Mouse (Mus musculus) limb, embryonic 13.5 days (tissue): ENCODE data around the gene Nudt9. TPM values are rescaled to one million over a fixed set of nuclear protein-coding genes. Genes with fewer than 3 reads are reported as not detected.

Experiments used
- ATAC-seq: fragments of 200-750 bp; cut with Nextera tagmentation; 2 replicates; pipeline ENCODE4 v1.8.0; 2017; ENCODE audit warnings: low read depth, moderate number of reproducible peaks, moderate TSS enrichment; ENCODE audit not compliant: low FRiP score
- H3K27ac ChIP-seq: fragments of 300-500 bp; sonication (generic); 2 replicates; pipeline ENCODE4 v1.5.1; 2015; ENCODE audit warnings: inconsistent platforms, mild to moderate bottlenecking, moderate library complexity
- H3K27me3 ChIP-seq: fragments of 300-500 bp; sonication (generic); 2 replicates; pipeline ENCODE4 v1.6.1; 2015; ENCODE audit warnings: mild to moderate bottlenecking, inconsistent platforms
- H3K36me3 ChIP-seq: fragments of 300-500 bp; sonication (generic); 2 replicates; pipeline ENCODE4 v1.6.1; 2015; ENCODE audit warnings: inconsistent platforms, mild to moderate bottlenecking, moderate library complexity
- H3K4me1 ChIP-seq: fragments of 300-500 bp; sonication (generic); 2 replicates; pipeline ENCODE4 v1.6.1; 2015; ENCODE audit warnings: inconsistent platforms
- H3K4me2 ChIP-seq: fragments of 300-500 bp; sonication (generic); replicated peaks from 2 replicates; pipeline ENCODE4 v1.6.1; 2015; ENCODE audit warnings: inconsistent platforms, mild to moderate bottlenecking, moderate library complexity
- H3K4me3 ChIP-seq: fragments of 300-500 bp; sonication (generic); 2 replicates; pipeline ENCODE4 v1.5.1; 2015; ENCODE audit warnings: moderate library complexity, mild to moderate bottlenecking, inconsistent platforms
- H3K9ac ChIP-seq: fragments of 300-500 bp; sonication (generic); 2 replicates; pipeline ENCODE4 v1.6.1; 2015; ENCODE audit warnings: mild to moderate bottlenecking, inconsistent platforms
- H3K9me3 ChIP-seq: fragments of 300-500 bp; sonication (generic); 2 replicates; pipeline ENCODE4 v1.6.1; 2016; ENCODE audit warnings: inconsistent platforms
- WGBS: fragments of 180-500 bp; shearing (Covaris S2); methylation state at CpG from one replicate; pipeline ENCODE4 v1.1.7; 2015; 5-methylcytosine and 5-hydroxymethylcytosine counted together
- polyA plus RNA-seq: library from polyadenylated mRNA; unstranded; fragments of >200 nt; fragmentation: Nextera tagmentation; extraction: Ambion mirVana; gene quantifications from 2 replicates; pipeline ENCODE4 v1.2.1, GENCODE M21; 2015

Gene Nudt9
- polyA plus RNA-seq, 1 experiment from 2014 or later, result 62.8 TPM

DNA sequence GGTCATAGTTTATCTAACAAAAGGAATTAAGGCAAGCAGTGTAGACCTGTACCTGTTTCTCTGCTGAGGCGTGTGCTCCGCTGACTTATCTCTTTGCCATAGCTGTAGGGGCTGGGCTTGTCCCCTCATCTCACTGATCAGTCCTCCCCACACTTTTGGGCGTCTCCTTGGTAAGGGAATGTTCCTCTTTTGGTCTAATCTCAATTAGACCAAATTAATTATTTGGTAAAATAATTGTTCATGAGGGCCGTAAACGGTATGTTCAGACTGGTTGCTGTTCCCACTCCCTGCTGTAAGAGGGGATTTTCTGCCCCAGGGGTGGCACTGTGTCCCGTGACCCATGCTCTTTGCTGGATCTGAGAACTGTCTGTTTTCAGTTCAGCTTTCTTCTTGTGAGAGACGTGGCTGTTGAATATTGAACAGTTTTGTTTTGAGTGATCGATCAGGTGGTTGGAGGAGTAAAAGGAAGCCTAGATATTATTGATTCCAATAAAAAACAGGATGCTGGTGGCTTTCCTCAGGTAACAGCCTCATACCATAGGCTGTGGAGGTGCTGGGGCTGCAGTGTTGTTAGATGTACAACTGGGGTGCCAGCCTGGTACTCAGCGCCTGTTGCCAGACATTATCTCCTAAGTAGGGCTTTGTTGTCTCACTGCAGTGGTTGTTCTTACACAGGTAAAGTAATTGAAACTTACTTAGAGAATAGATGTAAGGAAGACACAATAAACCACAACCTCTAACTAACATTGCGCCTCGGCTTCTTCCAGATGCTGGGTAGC is 16.9 kb downstream of the Nudt9 start:
- no peak overlapping the region for H3K27ac ChIP-seq
- H3K27me3 ChIP-seq, result no peaks in the 10 kb centered on the region
- H3K4me1 ChIP-seq, result no peaks in the 10 kb centered on the region
- no peak overlapping the region for H3K4me2 ChIP-seq
- ATAC-seq, result no peak
- H3K9me3 ChIP-seq, result no peaks in the 10 kb centered on the region
- no peak overlapping the region for H3K9ac ChIP-seq
- WGBS, result 92% methylated on average over 11 of the region's 11 CpGs
- peaks cover 68% of the 10 kb centered on the region for H3K36me3 ChIP-seq
- no peak overlapping the region for H3K4me3 ChIP-seq

DNA sequence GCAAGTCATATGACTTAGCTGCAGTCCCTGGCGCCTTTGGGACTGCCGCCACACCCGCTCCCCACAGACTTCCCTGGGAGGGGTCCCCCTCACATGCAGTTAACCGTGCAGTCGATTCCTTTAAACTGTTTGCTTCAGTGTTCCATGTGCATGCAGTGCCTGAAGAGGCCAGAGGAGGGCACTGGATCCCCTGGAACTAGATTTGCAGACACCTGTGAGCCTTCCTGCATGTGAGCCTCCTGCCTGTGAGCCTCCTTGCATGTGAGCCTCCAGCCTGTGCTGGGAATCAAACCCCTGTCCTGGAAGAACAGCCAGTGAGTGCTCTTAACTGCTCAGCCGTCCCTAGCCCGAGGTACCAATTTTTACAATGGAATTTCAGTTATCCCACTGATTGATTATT is 22.6 kb downstream of the Nudt9 start:
- ATAC-seq, result no peak
- Histone ChIP-seq H3K4me1 (no peaks in the 10 kb centered on the region), H3K27ac (no peak overlapping the region), H3K4me2 (no peak overlapping the region), H3K9me3 (no peaks in the 10 kb centered on the region), H3K27me3 (no peaks in the 10 kb centered on the region), H3K4me3 (no peak overlapping the region), H3K9ac (no peak overlapping the region), H3K36me3 (peaks cover 12% of the 10 kb centered on the region)
- WGBS, result 86% methylated on average over 7 of the region's 7 CpGs

DNA sequence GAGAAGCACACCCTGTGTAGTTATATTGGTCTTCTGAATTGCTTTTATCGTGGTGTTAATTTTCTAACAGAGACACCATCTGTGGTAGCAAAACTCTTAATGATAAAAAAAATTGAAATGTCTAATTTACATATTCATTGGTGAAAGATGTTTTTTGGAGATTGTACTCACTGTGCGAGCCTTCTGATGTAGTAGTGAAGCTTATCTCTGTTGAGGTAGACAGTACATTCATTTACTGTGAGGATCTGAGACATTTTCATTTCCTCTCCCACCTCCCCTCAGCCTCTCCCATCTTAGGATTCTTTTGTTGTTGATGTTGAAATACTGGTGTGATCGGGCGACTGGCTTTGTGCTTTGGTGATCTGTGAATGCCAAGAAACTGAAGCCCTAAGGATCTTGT is 24.9 kb downstream of the Nudt9 start:
- Histone ChIP-seq H3K27me3 (peaks cover 5% of the 10 kb centered on the region; the same call in 1 of the 2 replicates), H3K4me1 (peaks cover 10% of the 10 kb centered on the region), H3K9ac (no peak overlapping the region), H3K36me3 (no peaks in the 10 kb centered on the region), H3K27ac (no peak overlapping the region), H3K9me3 (no peaks in the 10 kb centered on the region), H3K4me2 (no peak overlapping the region), H3K4me3 (no peak overlapping the region)
- 88% methylated on average over 4 of the region's 4 CpGs for WGBS
- ATAC-seq, result no peak

DNA sequence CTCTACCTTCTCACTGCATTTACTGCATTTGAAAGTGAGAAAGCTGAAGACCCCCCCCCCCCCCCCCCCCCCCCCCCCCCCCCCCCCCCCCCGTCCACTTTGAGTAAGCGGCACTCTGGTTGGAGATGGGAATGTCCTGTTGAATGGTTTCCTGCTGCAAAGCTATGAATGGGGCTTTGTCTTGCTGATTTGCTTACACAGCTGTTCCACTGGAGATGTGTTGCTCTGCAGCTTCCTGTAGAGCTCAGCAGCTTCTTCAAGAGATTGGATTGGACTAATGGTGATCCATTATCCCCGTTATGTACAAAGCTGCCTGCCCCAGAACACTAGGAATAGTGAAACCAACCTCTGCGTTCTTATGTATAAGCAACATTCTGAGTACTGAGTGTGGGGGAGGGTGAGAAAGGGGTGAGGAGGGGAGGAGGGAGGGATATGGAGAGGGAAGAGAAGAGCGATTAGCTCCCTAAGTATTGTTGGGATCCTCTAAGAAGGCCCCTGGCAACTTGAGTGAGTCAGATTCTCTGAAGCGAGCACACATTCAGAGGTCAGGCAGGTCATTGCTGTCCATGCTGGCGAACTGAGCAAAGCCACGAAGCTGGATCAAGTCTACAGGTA is 26.3 kb downstream of the Nudt9 start:
- Histone ChIP-seq H3K4me2 (no peak overlapping the region), H3K27me3 (peaks cover 5% of the 10 kb centered on the region; the same call in 1 of the 2 replicates), H3K36me3 (no peaks in the 10 kb centered on the region), H3K27ac (0 out of 2 replicates have a peak overlapping the region, but pooled peaks have one; percentile 17), H3K9me3 (no peaks in the 10 kb centered on the region), H3K4me3 (no peak overlapping the region), H3K9ac (no peak overlapping the region), H3K4me1 (peaks cover 18% of the 10 kb centered on the region)
- 48% methylated on average over 6 of the region's 8 CpGs for WGBS
- ATAC-seq, result peak; percentile 90

DNA sequence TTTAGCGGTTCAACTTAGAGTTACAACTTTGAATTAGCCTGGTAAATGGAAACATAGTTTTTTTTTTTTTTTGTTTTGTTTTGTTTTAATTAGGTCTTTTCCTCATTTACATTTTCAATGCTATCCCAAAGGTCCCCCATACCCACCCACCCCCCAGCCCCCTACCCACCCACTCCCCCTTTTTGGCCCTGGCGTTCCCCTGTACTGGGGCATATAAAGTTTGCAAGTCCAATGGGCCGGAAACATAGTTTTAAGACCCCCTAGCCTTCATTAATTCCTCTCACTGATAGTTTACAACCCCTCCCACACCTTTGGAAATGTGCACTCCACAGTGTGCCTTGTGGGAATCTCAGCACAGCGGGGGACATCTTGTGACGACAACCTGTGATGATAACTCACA is 27.5 kb downstream of the Nudt9 start:
- Histone ChIP-seq H3K27ac (no peak overlapping the region), H3K9me3 (no peaks in the 10 kb centered on the region), H3K4me2 (no peak overlapping the region), H3K4me1 (peaks cover 18% of the 10 kb centered on the region), H3K36me3 (no peaks in the 10 kb centered on the region), H3K27me3 (peaks cover 5% of the 10 kb centered on the region; the same call in 1 of the 2 replicates), H3K4me3 (no peak overlapping the region), H3K9ac (no peak overlapping the region)
- WGBS, result 72% methylated on average over 5 of the region's 5 CpGs
- peak; percentile 91 for ATAC-seq

DNA sequence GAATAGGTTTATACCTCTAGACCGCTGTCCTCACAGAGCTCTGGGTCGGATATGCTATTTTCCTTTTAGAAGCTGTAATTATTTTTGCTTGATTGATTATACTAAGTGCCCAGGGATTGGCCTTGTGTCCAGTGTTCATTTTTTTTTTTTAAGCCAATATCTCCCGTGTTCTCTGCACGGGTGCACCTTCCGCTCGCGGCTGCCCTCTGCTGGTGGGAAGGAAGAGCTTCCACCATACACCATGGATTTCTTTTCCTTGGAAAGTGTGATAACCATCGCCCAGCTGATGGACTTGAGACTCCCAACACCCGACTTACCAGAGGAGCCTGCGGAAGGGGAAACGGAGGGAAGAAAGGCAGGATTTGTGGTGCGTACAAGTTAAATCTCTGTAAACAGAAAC is 28.3 kb downstream of the Nudt9 start:
- no peak for ATAC-seq
- Histone ChIP-seq H3K4me2 (no peak overlapping the region; the same call in 1 of the 2 replicates), H3K9ac (no peak overlapping the region), H3K36me3 (no peaks in the 10 kb centered on the region), H3K4me3 (no peak overlapping the region), H3K9me3 (no peaks in the 10 kb centered on the region), H3K4me1 (peaks cover 18% of the 10 kb centered on the region), H3K27me3 (peaks cover 5% of the 10 kb centered on the region; the same call in 1 of the 2 replicates), H3K27ac (no peak overlapping the region)
- WGBS, result 34% methylated on average over 12 of the region's 12 CpGs

DNA sequence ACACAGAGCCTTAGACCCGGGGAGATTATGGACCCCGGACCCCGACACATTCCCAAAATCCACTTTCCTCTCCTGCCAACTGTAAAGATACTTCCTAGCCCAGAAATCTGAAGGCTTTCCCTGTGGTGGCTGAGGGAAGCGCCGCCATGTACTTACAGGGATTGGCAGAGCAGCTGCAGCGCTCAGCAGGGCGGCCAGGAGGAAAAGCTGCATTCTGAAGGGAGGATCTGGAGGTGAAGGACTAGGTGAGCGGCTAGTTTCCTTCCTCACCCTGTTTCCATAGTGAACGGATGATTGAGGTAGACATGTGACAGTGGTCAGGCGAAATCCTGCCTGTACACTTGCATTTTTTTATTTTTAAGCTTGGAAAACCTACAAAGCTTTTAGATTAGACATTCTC is 30.3 kb downstream of the Nudt9 start:
- no peaks in the 10 kb centered on the region for H3K9me3 ChIP-seq
- no peak for ATAC-seq
- H3K36me3 ChIP-seq, result no peaks in the 10 kb centered on the region
- H3K27me3 ChIP-seq, result peaks cover 5% of the 10 kb centered on the region; the same call in 1 of the 2 replicates
- H3K27ac ChIP-seq, result no peak overlapping the region
- H3K4me2 ChIP-seq, result peak overlapping the region; percentile 23; the same call in 1 of the 2 replicates
- no peak overlapping the region for H3K9ac ChIP-seq
- 21% methylated on average over 10 of the region's 10 CpGs for WGBS
- H3K4me3 ChIP-seq, result no peak overlapping the region
- H3K4me1 ChIP-seq, result peaks cover 18% of the 10 kb centered on the region

DNA sequence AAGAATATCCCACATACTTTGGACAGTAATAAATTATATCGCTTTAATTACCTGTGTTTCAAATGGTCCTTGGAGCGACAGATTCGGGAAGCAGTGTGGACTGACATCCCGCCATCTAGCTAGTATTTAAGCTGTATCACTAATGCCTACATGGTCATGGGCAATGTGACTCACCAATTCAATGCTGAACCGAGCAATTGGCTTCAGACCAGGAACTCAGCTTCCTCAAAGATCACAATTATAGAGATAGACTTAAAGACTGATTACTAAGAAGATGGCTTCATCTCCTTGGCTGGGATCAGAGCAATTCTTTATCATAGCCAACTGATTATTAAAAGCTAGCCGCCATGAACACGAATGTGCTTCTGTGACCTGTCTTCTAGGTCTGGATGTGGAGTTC is 31.4 kb downstream of the Nudt9 start, which contains the start of gene Gm17660:
Gm17660 (minus strand) TSS at position 101 of the 400 bp plus-strand sequence.
- Histone ChIP-seq H3K4me3 (no peak within 1 kb of the TSS), H3K9me3 (no peaks in the 10 kb centered on the region), H3K4me1 (peaks cover 18% of the 10 kb centered on the region), H3K9ac (no peak within 1 kb of the TSS), H3K36me3 (no peaks in the 10 kb centered on the region), H3K27me3 (peaks cover 5% of the 10 kb centered on the region; the same call in 1 of the 2 replicates), H3K4me2 (peak within 1 kb of the TSS; percentile 23; the same call in 1 of the 2 replicates), H3K27ac (no peak within 1 kb of the TSS)
- no peak for ATAC-seq
- 92% methylated on average over 7 of the region's 7 CpGs for WGBS

DNA sequence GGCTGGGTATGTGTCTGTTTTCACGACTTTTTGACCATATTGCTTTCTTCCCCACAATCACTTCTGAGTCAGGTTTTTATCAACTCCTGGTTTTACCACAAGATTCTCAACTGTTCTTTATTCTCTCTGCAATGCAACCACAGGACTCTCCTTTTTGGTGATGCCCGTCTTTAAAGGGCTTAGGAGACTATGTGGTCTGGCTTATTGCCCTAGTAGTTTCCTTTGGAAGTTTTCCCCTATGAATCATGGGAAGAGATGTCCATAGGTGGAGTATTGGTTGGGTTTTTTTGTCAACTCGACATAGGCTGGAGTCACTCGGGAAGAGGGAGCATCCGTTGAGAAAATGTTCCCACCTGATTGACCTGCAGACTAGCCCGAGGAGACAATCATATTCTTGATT is 34.6 kb downstream of the Nudt9 start:
- Histone ChIP-seq H3K4me2 (no peak overlapping the region), H3K36me3 (no peaks in the 10 kb centered on the region), H3K27ac (no peak overlapping the region), H3K4me3 (no peak overlapping the region), H3K4me1 (peaks cover 11% of the 10 kb centered on the region), H3K9me3 (no peaks in the 10 kb centered on the region), H3K9ac (no peak overlapping the region), H3K27me3 (no peaks in the 10 kb centered on the region; the same call in 1 of the 2 replicates)
- WGBS, result 89% methylated on average over 6 of the region's 6 CpGs
- no peak for ATAC-seq

DNA sequence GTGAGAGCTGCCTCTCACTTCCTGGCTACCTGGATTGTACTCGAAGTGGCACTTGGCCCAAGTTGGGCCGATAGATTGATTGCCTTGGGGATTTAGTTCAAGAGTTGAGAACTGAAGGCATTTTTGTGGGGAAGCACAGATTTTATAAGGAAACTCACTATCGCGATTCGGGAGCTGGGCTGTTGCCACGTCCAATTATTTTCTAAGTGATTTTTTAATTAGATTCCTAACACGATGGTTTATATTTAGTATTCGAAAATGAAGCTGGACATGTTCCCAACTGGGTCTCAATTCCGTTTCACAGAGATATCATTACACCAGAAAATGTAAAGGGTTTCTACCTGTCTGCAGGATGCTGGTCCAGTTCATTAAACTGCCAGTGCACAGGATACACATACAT is 39.3 kb downstream of the Nudt9 start:
- Histone ChIP-seq H3K4me2 (no peak overlapping the region), H3K36me3 (no peaks in the 10 kb centered on the region), H3K27ac (no peak overlapping the region), H3K9me3 (no peaks in the 10 kb centered on the region), H3K9ac (no peak overlapping the region), H3K27me3 (no peaks in the 10 kb centered on the region), H3K4me1 (0 out of 2 replicates have a peak, but pooled peaks cover 3% of the 10 kb centered on the region), H3K4me3 (no peak overlapping the region)
- no peak for ATAC-seq
- WGBS, result 73% methylated on average over 9 of the region's 9 CpGs

DNA sequence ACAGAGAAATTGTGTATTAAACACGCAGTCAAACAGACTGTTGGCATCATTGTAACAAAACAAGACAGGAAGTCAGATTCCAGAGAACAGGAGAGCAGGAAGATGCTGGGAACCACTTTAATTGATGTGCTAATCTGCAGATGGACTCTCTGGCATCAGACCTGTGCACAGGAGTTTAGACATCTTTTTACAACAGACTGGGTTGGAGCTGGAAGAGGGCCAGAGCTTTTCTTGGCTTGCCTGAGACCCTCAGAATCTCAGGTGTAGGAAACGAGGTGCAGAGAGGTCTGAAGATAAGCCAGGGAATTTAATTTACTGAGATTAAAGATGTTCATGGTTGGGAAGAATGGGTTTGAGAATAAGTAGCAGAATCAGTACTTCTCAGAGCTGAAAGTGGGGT is 43.6 kb downstream of the Nudt9 start:
- WGBS, result 74% methylated on average over 2 of the region's 2 CpGs
- H3K27me3 ChIP-seq, result no peaks in the 10 kb centered on the region

DNA sequence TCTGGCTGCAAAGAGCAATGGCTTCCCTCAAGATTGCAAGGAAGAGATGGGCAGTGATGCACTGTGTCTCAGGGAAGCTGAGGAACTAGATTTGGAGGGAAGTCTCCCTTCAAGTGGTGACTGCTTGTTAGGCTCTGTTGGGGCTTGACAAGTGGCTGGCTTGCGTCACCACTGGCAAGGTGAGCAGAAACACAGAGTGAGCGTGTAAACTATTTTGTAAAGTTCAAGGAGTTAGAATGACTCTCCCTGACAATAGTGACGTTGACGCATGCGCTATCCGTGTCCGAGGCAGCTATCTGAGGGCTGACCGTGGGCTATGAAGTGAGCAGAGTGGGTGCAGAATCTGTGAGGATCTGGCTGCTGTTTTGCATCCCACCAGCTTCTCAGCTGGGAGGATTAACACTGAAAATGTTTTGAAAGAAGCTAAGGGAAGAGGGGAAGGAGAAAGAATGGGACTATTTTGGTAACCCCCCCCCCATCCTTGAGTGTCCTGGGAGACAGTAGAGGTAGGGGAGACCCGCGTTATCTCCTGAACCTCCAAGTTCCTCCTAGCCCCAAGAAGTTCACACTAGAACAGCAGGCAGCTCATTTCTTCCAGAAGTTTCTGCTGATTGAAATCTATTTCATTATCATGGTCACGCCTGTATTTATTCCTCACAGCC is 49.4 kb downstream of the Nudt9 start:
- no peaks in the 10 kb centered on the region for H3K27me3 ChIP-seq
- H3K36me3 ChIP-seq, result no peaks in the 10 kb centered on the region
- no peak overlapping the region for H3K27ac ChIP-seq
- peaks cover 15% of the 10 kb centered on the region for H3K4me1 ChIP-seq
- H3K9me3 ChIP-seq, result no peaks in the 10 kb centered on the region
- peak overlapping the region; percentile 37 for H3K4me2 ChIP-seq
- no peak for ATAC-seq
- 63% methylated on average over 11 of the region's 11 CpGs for WGBS
- 0 out of 2 replicates have a peak overlapping the region, but pooled peaks have one; percentile 20 for H3K9ac ChIP-seq
- no peak overlapping the region for H3K4me3 ChIP-seq

More for the DNA sequence above, 43.6 kb downstream of the Nudt9 start:
- no peak overlapping the region for H3K4me3 ChIP-seq
- no peak overlapping the region for H3K4me2 ChIP-seq
- 0 out of 2 replicates have a peak, but pooled peaks cover 4% of the 10 kb centered on the region for H3K4me1 ChIP-seq
- H3K9me3 ChIP-seq, result no peaks in the 10 kb centered on the region
- no peak overlapping the region for H3K9ac ChIP-seq
- no peaks in the 10 kb centered on the region for H3K36me3 ChIP-seq
- no peak overlapping the region for H3K27ac ChIP-seq
- ATAC-seq, result no peak
